25 mouse cellular contexts compared by ENCODE assay signal in genomic region chrX:164878336-164878735, GRCm38 (mm10).
"Had no signal": no experiment of that assay in that cellular context is flagged by ENCODE, and none has a peak within 500 bp of the region (broad histone marks: within the 10 kb centered on the region; RNA-seq: fewer than 3 reads in every experiment).

No protein-coding gene starts in this region.

- H3K4me1 ChIP-seq: heart, embryonic 10.5 days; heart, embryonic 12.5 days; hindbrain, embryonic 10.5 days; hindbrain, embryonic 12.5 days; kidney, embryonic 15.5 days; limb, embryonic 13.5 days; limb, embryonic 15.5 days had no signal

- H3K4me3 ChIP-seq: gastrocnemius, adult 2 months; heart, embryonic 10.5 days; heart, embryonic 12.5 days; hindbrain, embryonic 10.5 days; hindbrain, embryonic 12.5 days; kidney, embryonic 15.5 days; limb, embryonic 13.5 days; limb, embryonic 15.5 days had no signal

- H3K27me3 ChIP-seq: heart, embryonic 12.5 days; hindbrain, embryonic 12.5 days; limb, embryonic 15.5 days had no signal

- H3K4me2 ChIP-seq: heart, embryonic 12.5 days; hindbrain, embryonic 12.5 days; hindbrain, embryonic 14.5 days; kidney, embryonic 15.5 days; limb, embryonic 13.5 days; limb, embryonic 15.5 days had no signal

- H3K9me3 ChIP-seq: heart, embryonic 10.5 days; heart, embryonic 12.5 days; hindbrain, embryonic 10.5 days; hindbrain, embryonic 12.5 days; kidney, embryonic 15.5 days; limb, embryonic 13.5 days; limb, embryonic 15.5 days had no signal

- H3K27ac ChIP-seq: gastrocnemius, adult 2 months; heart, embryonic 10.5 days; hindbrain, embryonic 10.5 days; hindbrain, embryonic 12.5 days; hindbrain, embryonic 14.5 days; kidney, embryonic 15.5 days; limb, embryonic 13.5 days; limb, embryonic 15.5 days had no signal

- H3K36me3 ChIP-seq: heart, embryonic 10.5 days; heart, embryonic 12.5 days; hindbrain, embryonic 10.5 days; hindbrain, embryonic 12.5 days; kidney, embryonic 15.5 days; limb, embryonic 13.5 days; limb, embryonic 15.5 days had no signal

- H3K9ac ChIP-seq: heart, embryonic 12.5 days; hindbrain, embryonic 12.5 days; hindbrain, embryonic 14.5 days; kidney, embryonic 15.5 days; limb, embryonic 13.5 days; limb, embryonic 15.5 days had no signal

- ATAC-seq: hindbrain, embryonic 16.5 days; inflammation-experienced regulatory T-cells, adult 6 months; intestine, embryonic 16.5 days had no signal

- DNase-seq: gastrocnemius, adult 2 months; gastrocnemius, postnatal 10 days; gastrocnemius, postnatal 25 days; heart, adult 18-20 months; heart, postnatal 10 days; heart, postnatal 4 days; kidney, adult 11 months; kidney, adult 2 months; kidney, adult 9 months; kidney, postnatal 10 days; kidney, postnatal 25 days; layer of hippocampus, adult 9-11 months; layer of hippocampus, postnatal 36 days; left cerebral cortex, postnatal 4 days had no signal
